Mouse (Mus musculus) gonadal fat pad, adult 2 months (tissue): Measurements from ENCODE around the gene Krt42. TPM values are rescaled to one million over a fixed set of nuclear protein-coding genes. Genes with fewer than 3 reads are reported as not detected.
"Not testable (repeated sequence)": the region's sequence is repeated elsewhere in the genome, so short reads cannot be mapped to it uniquely, and the experiment has no call there.

Experiments
- DNase-seq: peaks from one replicate; pipeline ENCODE4 v3.0.0-alpha.2; 2012; ENCODE audit warnings: low read depth
- polyA plus RNA-seq: library from polyadenylated mRNA; depleted of rRNA; stranded (reverse); fragments of >200 nt; gene quantifications from 2 replicates; pipeline ENCODE4 v1.2.3, GENCODE M21; 2012

The Krt42 gene
- polyA plus RNA-seq, 1 experiment: not detected

- no peak for DNase-seq
These were observed 9.1 kb upstream of the Krt42 start for GRCm38 (mm10) chr11:100278759-100279158.

GRCm38 (mm10) chr11:100277726-100278480 lies 8.2 kb upstream of the Krt42 start:
- peak; percentile 81 for DNase-seq

- DNase-seq: no peak
These were observed 5.8 kb upstream of the Krt42 start for GRCm38 (mm10) chr11:100275466-100275865.

- DNase-seq: no peak
These were observed 5.0 kb upstream of the Krt42 start for GRCm38 (mm10) chr11:100274719-100275118.

GRCm38 (mm10) chr11:100271878-100272277 lies 2.2 kb upstream of the Krt42 start:
- no peak for DNase-seq

- DNase-seq: no peak
These were observed 7.4 kb downstream of the Krt42 start for GRCm38 (mm10) chr11:100262058-100262980.

- DNase-seq: no peak
These were observed 8.5 kb downstream of the Krt42 start for GRCm38 (mm10) chr11:100261235-100261605.

GRCm38 (mm10) chr11:100260514-100261234 lies 9.0 kb downstream of the Krt42 start, which contains the start of gene Krt17:
Gene Krt17, minus strand, starts transcription at chr11:100261029.
- no peak for DNase-seq

- DNase-seq: no peak
These were observed 10.6 kb downstream of the Krt42 start for GRCm38 (mm10) chr11:100259079-100259478.

GRCm38 (mm10) chr11:100257967-100258366 lies 11.7 kb downstream of the Krt42 start:
- DNase-seq: no peak

- no peak for DNase-seq
These were observed 14.2 kb downstream of the Krt42 start for GRCm38 (mm10) chr11:100255514-100255913.

GRCm38 (mm10) chr11:100254360-100255090 lies 15.1 kb downstream of the Krt42 start:
- no peak for DNase-seq

GRCm38 (mm10) chr11:100248852-100249465 lies 20.7 kb downstream of the Krt42 start, which contains the start of gene Krt16:
Gene Krt16, minus strand, starts transcription at chr11:100248902.
- DNase-seq: no peak

GRCm38 (mm10) chr11:100246471-100246870 lies 23.2 kb downstream of the Krt42 start:
- not testable (repeated sequence) for DNase-seq

GRCm38 (mm10) chr11:100240272-100240671 lies 29.4 kb downstream of the Krt42 start:
- DNase-seq: not testable (repeated sequence)

- no peak for DNase-seq
These were observed 47.9 kb downstream of the Krt42 start for GRCm38 (mm10) chr11:100221741-100222140.

GRCm38 (mm10) chr11:100219304-100219703 lies 50.4 kb downstream of the Krt42 start:
- DNase-seq: peak; percentile 93
